Mouse (Mus musculus): ENCODE measurements around the gene Pde3a.
A peak's percentile ranks its signal among the peaks of the same experiment; 100 is the strongest.

Pde3a gene

GRCm38 (mm10) chr6:141408758-141409157 lies 159.7 kb downstream of the Pde3a start:
- peak; percentile 4 for DNase-seq

GRCm38 (mm10) chr6:141410836-141411235 lies 161.8 kb downstream of the Pde3a start:
- DNase-seq, result no peak

GRCm38 (mm10) chr6:141425114-141425513 lies 176.0 kb downstream of the Pde3a start:
- no peak for DNase-seq

GRCm38 (mm10) chr6:141428587-141428986 lies 179.5 kb downstream of the Pde3a start:
- DNase-seq, result no peak

GRCm38 (mm10) chr6:141430134-141430533 lies 181.1 kb downstream of the Pde3a start:
- DNase-seq, result no peak

GRCm38 (mm10) chr6:141432271-141432974 lies 183.4 kb downstream of the Pde3a start:
- DNase-seq, result no peak

- peak; percentile 83 for DNase-seq
These were observed 185.1 kb downstream of the Pde3a start for GRCm38 (mm10) chr6:141433917-141434756.

- DNase-seq, result no peak
These were observed 186.1 kb downstream of the Pde3a start for GRCm38 (mm10) chr6:141435160-141435559.

GRCm38 (mm10) chr6:141439965-141440364 lies 190.9 kb downstream of the Pde3a start:
- DNase-seq, result no peak

- DNase-seq, result peak; percentile 21
These were observed 198.5 kb downstream of the Pde3a start for GRCm38 (mm10) chr6:141447547-141447946.

- DNase-seq, result no peak
These were observed 199.8 kb downstream of the Pde3a start for GRCm38 (mm10) chr6:141448886-141449285.

GRCm38 (mm10) chr6:141455335-141455734 lies 206.3 kb downstream of the Pde3a start:
- DNase-seq, result no peak

- DNase-seq, result no peak
These were observed 207.5 kb downstream of the Pde3a start for GRCm38 (mm10) chr6:141456591-141456990.

GRCm38 (mm10) chr6:141470251-141470650 lies 221.2 kb downstream of the Pde3a start:
- no peak for DNase-seq

- no peak for DNase-seq
These were observed 225.2 kb downstream of the Pde3a start for GRCm38 (mm10) chr6:141474223-141474622.

GRCm38 (mm10) chr6:141474696-141475095 lies 225.6 kb downstream of the Pde3a start:
- no peak for DNase-seq

- no peak for DNase-seq
These were observed 236.4 kb downstream of the Pde3a start for GRCm38 (mm10) chr6:141485302-141486021.

- DNase-seq, result peak; percentile 20
These were observed 238.2 kb downstream of the Pde3a start for GRCm38 (mm10) chr6:141487266-141487665.

GRCm38 (mm10) chr6:141488619-141489018 lies 239.6 kb downstream of the Pde3a start:
- peak; percentile 5 for DNase-seq

GRCm38 (mm10) chr6:141494909-141495308 lies 245.8 kb downstream of the Pde3a start:
- DNase-seq, result no peak

GRCm38 (mm10) chr6:141495634-141496418 lies 246.8 kb downstream of the Pde3a start:
- DNase-seq, result peak; percentile 12

- no peak for DNase-seq
These were observed 250.4 kb downstream of the Pde3a start for GRCm38 (mm10) chr6:141499511-141499910.

GRCm38 (mm10) chr6:141501171-141501570 lies 252.1 kb downstream of the Pde3a start:
- DNase-seq, result no peak
